Mouse (Mus musculus): ENCODE measurements around the gene Ap2a2. TPM values are rescaled to one million over a fixed set of nuclear protein-coding genes. Genes with fewer than 3 reads are reported as not detected.
"Not testable (repeated sequence)": the region's sequence is repeated elsewhere in the genome, so short reads cannot be mapped to it uniquely, and the experiment has no call there.

The Ap2a2 gene
- total RNA-seq, 2 experiments from 2014 or later = 21.0 to 28.4 TPM

- ATAC-seq (replicated peaks; ENCODE audit: poor library complexity, severe bottlenecking) = no peak
Measured at GRCm38 (mm10) chr7:141558946-141559345, 3.0 kb upstream of the Ap2a2 start.

- no peak for ATAC-seq (replicated peaks; ENCODE audit: poor library complexity, severe bottlenecking)
Measured at GRCm38 (mm10) chr7:141559726-141560325, 2.1 kb upstream of the Ap2a2 start.

GRCm38 (mm10) chr7:141560471-141560870 is 1.5 kb upstream of the Ap2a2 start:
- peak; percentile 41 for ATAC-seq (replicated peaks; ENCODE audit: poor library complexity, severe bottlenecking)

GRCm38 (mm10) chr7:141562421-141562851 is 463 bp downstream of the Ap2a2 start:
- no peak for ATAC-seq (replicated peaks; ENCODE audit: poor library complexity, severe bottlenecking)

GRCm38 (mm10) chr7:141562852-141563427 is 967 bp downstream of the Ap2a2 start:
- no peak for ATAC-seq (replicated peaks; ENCODE audit: poor library complexity, severe bottlenecking)

- ATAC-seq (replicated peaks; ENCODE audit: poor library complexity, severe bottlenecking) = no peak
Measured at GRCm38 (mm10) chr7:141564561-141564960, 2.6 kb downstream of the Ap2a2 start.

- ATAC-seq (replicated peaks; ENCODE audit: poor library complexity, severe bottlenecking) = no peak
Measured at GRCm38 (mm10) chr7:141566587-141566986, 4.6 kb downstream of the Ap2a2 start.

GRCm38 (mm10) chr7:141569283-141569803 is 7.4 kb downstream of the Ap2a2 start:
- no peak for ATAC-seq (replicated peaks; ENCODE audit: poor library complexity, severe bottlenecking)

GRCm38 (mm10) chr7:141569916-141570315 is 7.9 kb downstream of the Ap2a2 start:
- no peak for ATAC-seq (replicated peaks; ENCODE audit: poor library complexity, severe bottlenecking)

GRCm38 (mm10) chr7:141570625-141571295 is 8.8 kb downstream of the Ap2a2 start:
- no peak for ATAC-seq (replicated peaks; ENCODE audit: poor library complexity, severe bottlenecking)

- ATAC-seq (replicated peaks; ENCODE audit: poor library complexity, severe bottlenecking) = no peak
Measured at GRCm38 (mm10) chr7:141574041-141574440, 12.1 kb downstream of the Ap2a2 start.

GRCm38 (mm10) chr7:141575481-141575880 is 13.5 kb downstream of the Ap2a2 start:
- ATAC-seq (replicated peaks; ENCODE audit: poor library complexity, severe bottlenecking) = no peak

GRCm38 (mm10) chr7:141577801-141578200 is 15.8 kb downstream of the Ap2a2 start:
- ATAC-seq (replicated peaks; ENCODE audit: poor library complexity, severe bottlenecking) = no peak

GRCm38 (mm10) chr7:141578511-141578910 is 16.5 kb downstream of the Ap2a2 start:
- ATAC-seq (replicated peaks; ENCODE audit: poor library complexity, severe bottlenecking) = peak; percentile 6

GRCm38 (mm10) chr7:141578943-141579342 is 17.0 kb downstream of the Ap2a2 start:
- peak; percentile 86 for ATAC-seq (replicated peaks; ENCODE audit: poor library complexity, severe bottlenecking)

- no peak for ATAC-seq (replicated peaks; ENCODE audit: poor library complexity, severe bottlenecking)
Measured at GRCm38 (mm10) chr7:141581323-141581722, 19.4 kb downstream of the Ap2a2 start.

GRCm38 (mm10) chr7:141584048-141584841 is 22.3 kb downstream of the Ap2a2 start:
- ATAC-seq (replicated peaks; ENCODE audit: poor library complexity, severe bottlenecking) = no peak

- no peak for ATAC-seq (replicated peaks; ENCODE audit: poor library complexity, severe bottlenecking)
Measured at GRCm38 (mm10) chr7:141585288-141585687, 23.3 kb downstream of the Ap2a2 start.

GRCm38 (mm10) chr7:141585881-141586280 is 23.9 kb downstream of the Ap2a2 start:
- no peak for ATAC-seq (replicated peaks; ENCODE audit: poor library complexity, severe bottlenecking)

- ATAC-seq (replicated peaks; ENCODE audit: poor library complexity, severe bottlenecking) = no peak
Measured at GRCm38 (mm10) chr7:141588890-141589289, 26.9 kb downstream of the Ap2a2 start.

GRCm38 (mm10) chr7:141590249-141590648 is 28.3 kb downstream of the Ap2a2 start:
- ATAC-seq (replicated peaks; ENCODE audit: poor library complexity, severe bottlenecking) = not testable (repeated sequence)

Data from granulocyte monocyte progenitor cell, adult 5-6 weeks (primary cell).